Mouse (Mus musculus) embryonic facial prominence, embryonic 12.5 days (tissue): ENCODE data around the gene Mast4. TPM values are rescaled to one million over a fixed set of nuclear protein-coding genes. Genes with fewer than 3 reads are reported as not detected.

Experiments used
- ATAC-seq: fragments of 200-750 bp; cut with Nextera tagmentation; 2 replicates; pipeline ENCODE4 v1.8.0; 2017; ENCODE audit not compliant: insufficient number of reproducible peaks, insufficient read depth, low FRiP score, low TSS enrichment
- H3K27ac ChIP-seq: fragments of 300-500 bp; sonication (generic); 2 replicates; pipeline ENCODE4 v1.5.1; 2016; ENCODE audit warnings: mild to moderate bottlenecking
- H3K27me3 ChIP-seq: fragments of 300-500 bp; sonication (generic); 2 replicates; pipeline ENCODE4 v1.6.1; 2016; ENCODE audit warnings: mild to moderate bottlenecking, moderate library complexity
- H3K36me3 ChIP-seq: fragments of 300-500 bp; sonication (generic); 2 replicates; pipeline ENCODE4 v1.6.1; 2016; ENCODE audit warnings: mild to moderate bottlenecking
- H3K4me1 ChIP-seq: fragments of 300-500 bp; sonication (generic); 2 replicates; pipeline ENCODE4 v1.6.1; 2016
- H3K4me2 ChIP-seq: fragments of 300-500 bp; sonication (generic); replicated peaks from 2 replicates; pipeline ENCODE4 v1.6.1; 2016; ENCODE audit warnings: mild to moderate bottlenecking, moderate library complexity
- H3K4me3 ChIP-seq: fragments of 300-500 bp; sonication (generic); 2 replicates; pipeline ENCODE4 v1.5.1; 2016; ENCODE audit warnings: mild to moderate bottlenecking
- H3K9ac ChIP-seq: fragments of 300-500 bp; sonication (generic); 2 replicates; pipeline ENCODE4 v1.6.1; 2016; ENCODE audit warnings: mild to moderate bottlenecking, moderate library complexity
- H3K9me3 ChIP-seq: fragments of 300-500 bp; sonication (generic); 2 replicates; pipeline ENCODE4 v1.6.1; 2016; ENCODE audit warnings: mild to moderate bottlenecking, moderate library complexity
- WGBS: fragments of 180-500 bp; shearing (Covaris S2); methylation state at CpG from one replicate; pipeline ENCODE4 v1.1.7; 2016; 5-methylcytosine and 5-hydroxymethylcytosine counted together
- polyA plus RNA-seq: library from polyadenylated mRNA; unstranded; fragments of >200 nt; fragmentation: Nextera tagmentation; extraction: Ambion mirVana; gene quantifications from 2 replicates; pipeline ENCODE4 v1.2.1, GENCODE M21; 2016

Gene Mast4
- polyA plus RNA-seq, 1 experiment from 2014 or later = 28.5 TPM

GRCm38 (mm10) chr13:102992680-102993423 is 341.4 kb downstream of the Mast4 start:
- Histone ChIP-seq H3K27me3 (no peaks in the 10 kb centered on the region), H3K4me3 (no peak overlapping the region), H3K4me2 (no peak overlapping the region), H3K9ac (no peak overlapping the region), H3K9me3 (no peaks in the 10 kb centered on the region), H3K27ac (no peak overlapping the region), H3K4me1 (no peaks in the 10 kb centered on the region), H3K36me3 (no peaks in the 10 kb centered on the region)
- no peak for ATAC-seq
- 90% methylated on average over 7 of the region's 7 CpGs for WGBS

- no peaks in the 10 kb centered on the region for H3K9me3 ChIP-seq
- WGBS = 67% methylated on average over 11 of the region's 11 CpGs
- no peaks in the 10 kb centered on the region for H3K4me1 ChIP-seq
- H3K4me3 ChIP-seq = no peak overlapping the region
- H3K36me3 ChIP-seq = no peaks in the 10 kb centered on the region
- ATAC-seq = no peak
- no peaks in the 10 kb centered on the region for H3K27me3 ChIP-seq
- no peak overlapping the region for H3K27ac ChIP-seq
- H3K4me2 ChIP-seq = no peak overlapping the region
- H3K9ac ChIP-seq = no peak overlapping the region
Observed at GRCm38 (mm10) chr13:102991928-102992327, 342.4 kb downstream of the Mast4 start.

- Histone ChIP-seq H3K9ac (no peak overlapping the region), H3K27me3 (no peaks in the 10 kb centered on the region), H3K9me3 (no peaks in the 10 kb centered on the region), H3K27ac (no peak overlapping the region), H3K4me2 (no peak overlapping the region), H3K4me3 (no peak overlapping the region), H3K4me1 (no peaks in the 10 kb centered on the region), H3K36me3 (no peaks in the 10 kb centered on the region)
- 90% methylated on average over 7 of the region's 7 CpGs for WGBS
- ATAC-seq = no peak
Observed at GRCm38 (mm10) chr13:102991196-102991595, 343.1 kb downstream of the Mast4 start.

GRCm38 (mm10) chr13:102990085-102990484 is 344.2 kb downstream of the Mast4 start:
- no peak overlapping the region for H3K4me2 ChIP-seq
- no peak for ATAC-seq
- H3K9me3 ChIP-seq = no peaks in the 10 kb centered on the region
- 88% methylated on average over 1 of the region's 1 CpGs for WGBS
- no peaks in the 10 kb centered on the region for H3K27me3 ChIP-seq
- H3K36me3 ChIP-seq = no peaks in the 10 kb centered on the region
- no peak overlapping the region for H3K9ac ChIP-seq
- H3K4me3 ChIP-seq = no peak overlapping the region
- H3K27ac ChIP-seq = no peak overlapping the region
- H3K4me1 ChIP-seq = no peaks in the 10 kb centered on the region

GRCm38 (mm10) chr13:102989616-102990015 is 344.7 kb downstream of the Mast4 start:
- H3K27ac ChIP-seq = no peak overlapping the region
- WGBS = 82% methylated on average over 11 of the region's 11 CpGs
- H3K4me3 ChIP-seq = no peak overlapping the region
- H3K27me3 ChIP-seq = no peaks in the 10 kb centered on the region
- H3K9me3 ChIP-seq = no peaks in the 10 kb centered on the region
- no peaks in the 10 kb centered on the region for H3K4me1 ChIP-seq
- no peak for ATAC-seq
- H3K36me3 ChIP-seq = no peaks in the 10 kb centered on the region
- no peak overlapping the region for H3K4me2 ChIP-seq
- H3K9ac ChIP-seq = no peak overlapping the region

- Histone ChIP-seq H3K4me1 (no peaks in the 10 kb centered on the region), H3K4me3 (no peak overlapping the region), H3K9ac (no peak overlapping the region), H3K9me3 (no peaks in the 10 kb centered on the region), H3K4me2 (no peak overlapping the region), H3K27ac (no peak overlapping the region), H3K36me3 (no peaks in the 10 kb centered on the region), H3K27me3 (no peaks in the 10 kb centered on the region)
- no peak for ATAC-seq
- 93% methylated on average over 4 of the region's 4 CpGs for WGBS
Observed at GRCm38 (mm10) chr13:102988976-102989375, 345.3 kb downstream of the Mast4 start.

GRCm38 (mm10) chr13:102988251-102988895 is 345.9 kb downstream of the Mast4 start:
- Histone ChIP-seq H3K36me3 (no peaks in the 10 kb centered on the region), H3K27me3 (no peaks in the 10 kb centered on the region), H3K27ac (no peak overlapping the region), H3K4me1 (no peaks in the 10 kb centered on the region), H3K4me2 (no peak overlapping the region), H3K9ac (no peak overlapping the region), H3K9me3 (no peaks in the 10 kb centered on the region), H3K4me3 (no peak overlapping the region)
- ATAC-seq = no peak
- 69% methylated on average over 11 of the region's 11 CpGs for WGBS

GRCm38 (mm10) chr13:102984550-102984949 is 349.7 kb downstream of the Mast4 start:
- WGBS = 92% methylated on average over 4 of the region's 4 CpGs

GRCm38 (mm10) chr13:102973853-102974252 is 360.4 kb downstream of the Mast4 start:
- Histone ChIP-seq H3K36me3 (no peaks in the 10 kb centered on the region), H3K4me3 (no peak overlapping the region), H3K27me3 (no peaks in the 10 kb centered on the region), H3K27ac (no peak overlapping the region), H3K9me3 (no peaks in the 10 kb centered on the region), H3K4me2 (no peak overlapping the region), H3K4me1 (no peaks in the 10 kb centered on the region), H3K9ac (no peak overlapping the region)
- 80% methylated on average over 5 of the region's 5 CpGs for WGBS
- ATAC-seq = no peak

More at GRCm38 (mm10) chr13:102984550-102984949, 349.7 kb downstream of the Mast4 start:
- no peaks in the 10 kb centered on the region for H3K27me3 ChIP-seq
- H3K4me2 ChIP-seq = no peak overlapping the region
- H3K4me3 ChIP-seq = no peak overlapping the region
- no peaks in the 10 kb centered on the region for H3K36me3 ChIP-seq
- H3K27ac ChIP-seq = no peak overlapping the region
- ATAC-seq = no peak
- no peaks in the 10 kb centered on the region for H3K4me1 ChIP-seq
- H3K9ac ChIP-seq = no peak overlapping the region
- no peaks in the 10 kb centered on the region for H3K9me3 ChIP-seq

GRCm38 (mm10) chr13:102963471-102963870 is 370.8 kb downstream of the Mast4 start:
- H3K4me3 ChIP-seq = no peak overlapping the region
- H3K27ac ChIP-seq = no peak overlapping the region
- no peaks in the 10 kb centered on the region for H3K27me3 ChIP-seq
- H3K36me3 ChIP-seq = no peaks in the 10 kb centered on the region
- ATAC-seq = no peak
- 0 out of 2 replicates have a peak, but pooled peaks cover under 1% of the 10 kb centered on the region for H3K4me1 ChIP-seq
- WGBS = 93% methylated on average over 6 of the region's 6 CpGs
- H3K9me3 ChIP-seq = no peaks in the 10 kb centered on the region
- no peak overlapping the region for H3K9ac ChIP-seq
- H3K4me2 ChIP-seq = no peak overlapping the region

- Histone ChIP-seq H3K4me1 (peaks cover 11% of the 10 kb centered on the region), H3K4me2 (peak overlapping the region; percentile 57), H3K36me3 (no peaks in the 10 kb centered on the region), H3K27me3 (no peaks in the 10 kb centered on the region), H3K9ac (no peak overlapping the region; the same call in 1 of the 2 replicates), H3K9me3 (no peaks in the 10 kb centered on the region), H3K27ac (no peak overlapping the region), H3K4me3 (peak overlapping the region; percentile 30)
- ATAC-seq = no peak
- WGBS = 51% methylated on average over 19 of the region's 19 CpGs
Observed at GRCm38 (mm10) chr13:102958273-102959270, 375.7 kb downstream of the Mast4 start.
